Mouse (Mus musculus): ENCODE measurements at regions not wholly inside any gene's neighbourhood (a gene's known extent, or its start where the extent isn't known, plus 50 kb on each side); places are given as distances from the start of the nearest gene placed in this dataset.

DNA sequence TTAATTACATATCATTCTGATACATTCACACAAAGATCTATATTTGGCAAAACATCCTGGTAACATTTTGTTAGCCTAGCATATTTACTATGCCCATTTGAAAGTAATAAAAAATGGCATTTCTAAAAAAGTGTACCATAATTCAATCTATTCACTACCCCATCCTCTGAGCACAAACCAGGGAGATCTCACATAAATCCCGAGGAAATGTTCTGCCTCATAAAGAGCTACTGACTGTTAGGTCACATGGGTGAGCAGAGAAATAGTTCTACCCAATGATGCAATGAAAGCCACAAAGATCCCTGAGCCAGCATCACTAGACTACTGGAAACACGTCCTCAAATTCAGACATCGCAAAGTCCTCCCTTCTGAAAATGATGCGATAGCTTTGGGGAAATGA is 2602.5 kb upstream of the 5930422O12Rik start:
- TF ChIP-seq CTCF (IDR thresholded peaks at IDR 0.05; ENCODE audit: insufficient read depth, low read depth, low read length) (no peak), POLR2A (IDR thresholded peaks at IDR 0.05; ENCODE audit: insufficient read depth, low read depth, low read length) (no peak)

Measured in olfactory bulb, adult 2 months (tissue).